Mouse (Mus musculus): Measurements from ENCODE around the gene Gm128.

DNA sequence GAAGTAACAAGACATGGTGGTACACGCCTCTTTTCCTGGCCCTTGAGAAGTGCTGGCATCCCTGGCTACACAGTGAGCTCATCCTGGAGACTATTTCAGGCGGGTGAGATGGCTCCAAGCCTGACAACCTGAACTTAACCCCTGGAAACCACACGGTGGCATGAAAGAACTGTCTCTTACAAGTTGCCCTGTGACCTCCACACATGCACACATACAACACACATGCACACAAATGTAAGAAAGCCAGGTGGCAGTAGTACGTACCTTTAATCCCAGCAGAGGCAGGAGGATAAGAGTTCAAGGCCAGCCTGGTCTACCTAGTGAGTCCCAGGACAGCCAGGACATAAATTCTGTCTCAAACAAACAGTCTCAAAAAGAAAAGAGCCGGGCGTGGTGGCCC, 2.4 kb downstream of the Gm128 start:
- TF ChIP-seq EP300 (IDR thresholded peaks at IDR 0.05; ENCODE audit: insufficient read depth, low read depth, low read length) (no peak), POLR2A (IDR thresholded peaks at IDR 0.05; ENCODE audit: insufficient read depth, low read depth, low read length) (no peak)

All from heart, adult 2 months (tissue).